Mouse (Mus musculus) lung, postnatal 0 days (tissue): ENCODE measurements at regions not wholly inside any gene's neighbourhood (a gene's known extent, or its start where the extent isn't known, plus 50 kb on each side); places are given as distances from the start of the nearest gene placed in this dataset.
A peak's percentile ranks its signal among the peaks of the same experiment; 100 is the strongest.

Source experiments
- ATAC-seq: fragments of 200-750 bp; cut with Nextera tagmentation; 2 replicates; pipeline ENCODE4 v1.8.0; 2017; ENCODE audit warnings: moderate library complexity
- DNase-seq: peaks from one replicate; pipeline ENCODE4 v3.0.0-alpha.2; 2016; ENCODE audit warnings: low spot score
- H3K27ac ChIP-seq: fragments of 300-500 bp; sonication (generic); 2 replicates; pipeline ENCODE4 v1.5.1; 2014; ENCODE audit warnings: antibody characterized with exemption, mild to moderate bottlenecking, low read length, mixed read lengths
- H3K27me3 ChIP-seq: fragments of 300-500 bp; sonication (generic); replicated peaks from 2 replicates; pipeline ENCODE4 v1.6.1; 2014; ENCODE audit warnings: low read length, mixed read lengths; ENCODE audit not compliant: insufficient read depth
- H3K36me3 ChIP-seq: fragments of 300-500 bp; sonication (generic); 2 replicates; pipeline ENCODE4 v1.6.1; 2014; ENCODE audit warnings: low read length, mixed read lengths; ENCODE audit not compliant: insufficient read depth
- H3K4me1 ChIP-seq: fragments of 300-500 bp; sonication (generic); 2 replicates; pipeline ENCODE4 v1.6.1; 2014; ENCODE audit warnings: antibody characterized with exemption, low read depth, low read length, mixed read lengths; ENCODE audit not compliant: insufficient read depth
- H3K4me2 ChIP-seq: fragments of 300-500 bp; sonication (generic); replicated peaks from 2 replicates; pipeline ENCODE4 v1.6.1; 2014; ENCODE audit warnings: low read depth, mild to moderate bottlenecking, low read length, moderate library complexity, mixed read lengths
- H3K4me3 ChIP-seq: fragments of 300-500 bp; sonication (generic); 2 replicates; pipeline ENCODE4 v1.5.1; 2014; ENCODE audit warnings: low read depth, low read length
- H3K9ac ChIP-seq: fragments of 300-500 bp; sonication (generic); replicated peaks from 2 replicates; pipeline ENCODE4 v1.6.1; 2014; ENCODE audit warnings: low read depth, mild to moderate bottlenecking
- H3K9me3 ChIP-seq: fragments of 300-500 bp; sonication (generic); 2 replicates; pipeline ENCODE4 v1.6.1; 2016; ENCODE audit warnings: low read length, mixed read lengths
- CTCF ChIP-seq: IDR thresholded peaks from 2 replicates; pipeline ENCODE4 v1.5.1; 2016; ENCODE audit warnings: antibody characterized with exemption, mild to moderate bottlenecking
- EP300 ChIP-seq: IDR thresholded peaks from 2 replicates; pipeline ENCODE4 v1.6.1; 2016; ENCODE audit warnings: antibody characterized with exemption, mild to moderate bottlenecking, control low read depth
- WGBS: fragments of 180-500 bp; shearing (Covaris S2); extraction: QIAGEN DNeasy Blood & Tissue Kit; methylation state at CpG from one replicate; pipeline ENCODE4 v1.1.7; 2014; 5-methylcytosine and 5-hydroxymethylcytosine counted together

DNA sequence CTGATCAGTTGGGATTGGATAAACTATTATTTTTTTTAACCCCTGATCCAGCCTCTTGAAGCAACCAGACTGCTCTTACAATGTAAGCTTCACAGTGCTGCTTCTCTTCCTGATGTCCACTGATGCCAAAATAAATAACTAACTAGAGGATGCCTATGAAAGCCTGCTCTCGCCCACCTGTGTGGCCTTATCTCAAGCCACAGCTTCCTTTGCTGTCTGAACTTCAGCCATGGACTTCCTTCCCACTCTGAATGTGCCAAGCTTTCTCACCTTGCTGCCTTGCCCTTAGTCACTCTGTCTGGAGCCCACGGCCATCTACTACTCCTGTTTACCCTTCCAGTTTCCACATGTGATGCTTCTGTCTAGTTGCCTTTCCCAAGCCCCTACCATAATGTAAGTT lies 559.6 kb downstream of the Dhx35 start:
- H3K9ac ChIP-seq, result no peak overlapping the region
- ATAC-seq, result no peak
- no peaks in the 10 kb centered on the region for H3K27me3 ChIP-seq
- H3K4me2 ChIP-seq, result no peak overlapping the region
- no peaks in the 10 kb centered on the region for H3K9me3 ChIP-seq
- no peak overlapping the region for H3K4me3 ChIP-seq
- 0 out of 2 replicates have a peak, but pooled peaks have one; percentile 31 for TF ChIP-seq EP300
- TF ChIP-seq CTCF, result no peak
- DNase-seq, result peak; percentile 5
- H3K27ac ChIP-seq, result no peak overlapping the region
- no peaks in the 10 kb centered on the region for H3K4me1 ChIP-seq
- 30% methylated on average over 2 of the region's 2 CpGs for WGBS
- no peaks in the 10 kb centered on the region for H3K36me3 ChIP-seq

DNA sequence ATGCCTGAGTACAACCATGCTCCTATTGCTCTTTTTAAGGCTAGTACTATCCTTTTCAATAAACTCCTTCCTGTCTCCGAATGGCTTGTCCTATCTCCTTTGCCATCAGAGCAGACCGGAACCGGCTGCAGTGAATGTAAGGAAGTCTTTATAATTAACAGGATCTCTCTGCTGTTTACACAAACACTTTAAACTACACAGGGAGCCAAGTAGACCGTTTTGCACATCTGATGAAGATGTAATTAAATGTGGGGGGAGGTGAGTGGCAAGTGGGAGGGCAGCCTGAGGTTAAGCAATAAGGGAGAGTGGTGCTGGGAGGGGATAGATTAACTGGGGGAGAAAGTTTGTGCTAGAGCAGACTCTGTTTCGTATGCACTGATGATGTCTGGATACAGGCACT lies 561.9 kb downstream of the Dhx35 start:
- Histone ChIP-seq H3K27me3 (no peaks in the 10 kb centered on the region), H3K27ac (no peak overlapping the region), H3K9me3 (no peaks in the 10 kb centered on the region), H3K9ac (no peak overlapping the region), H3K4me1 (no peaks in the 10 kb centered on the region), H3K4me3 (no peak overlapping the region), H3K36me3 (no peaks in the 10 kb centered on the region), H3K4me2 (no peak overlapping the region)
- ATAC-seq, result peak; percentile 70
- peak; percentile 55 for DNase-seq
- 10% methylated on average over 5 of the region's 5 CpGs for WGBS
- TF ChIP-seq CTCF (no peak), EP300 (peak; percentile 96)

- DNase-seq, result no peak
- Histone ChIP-seq H3K4me2 (no peak overlapping the region), H3K27ac (no peak overlapping the region), H3K4me1 (no peaks in the 10 kb centered on the region), H3K9ac (no peak overlapping the region), H3K4me3 (no peak overlapping the region), H3K27me3 (no peaks in the 10 kb centered on the region), H3K9me3 (no peaks in the 10 kb centered on the region), H3K36me3 (no peaks in the 10 kb centered on the region)
- ATAC-seq, result no peak
- TF ChIP-seq CTCF, result no peak
- no peak for TF ChIP-seq EP300
- 68% methylated on average over 3 of the region's 3 CpGs for WGBS
Observed at GRCm38 (mm10) chr2:159361371-159361770, 566.8 kb downstream of the Dhx35 start.

GRCm38 (mm10) chr2:159392865-159393264 lies 598.3 kb downstream of the Dhx35 start:
- ATAC-seq, result peak; percentile 80
- Histone ChIP-seq H3K9ac (no peak overlapping the region), H3K4me2 (no peak overlapping the region), H3K27me3 (no peaks in the 10 kb centered on the region), H3K4me3 (no peak overlapping the region), H3K27ac (no peak overlapping the region), H3K9me3 (no peaks in the 10 kb centered on the region), H3K36me3 (no peaks in the 10 kb centered on the region), H3K4me1 (no peaks in the 10 kb centered on the region)
- peak; percentile 82 for DNase-seq
- WGBS, result 28% methylated on average over 10 of the region's 10 CpGs
- peak; percentile 42 for TF ChIP-seq CTCF
- TF ChIP-seq EP300, result peak; percentile 85

DNA sequence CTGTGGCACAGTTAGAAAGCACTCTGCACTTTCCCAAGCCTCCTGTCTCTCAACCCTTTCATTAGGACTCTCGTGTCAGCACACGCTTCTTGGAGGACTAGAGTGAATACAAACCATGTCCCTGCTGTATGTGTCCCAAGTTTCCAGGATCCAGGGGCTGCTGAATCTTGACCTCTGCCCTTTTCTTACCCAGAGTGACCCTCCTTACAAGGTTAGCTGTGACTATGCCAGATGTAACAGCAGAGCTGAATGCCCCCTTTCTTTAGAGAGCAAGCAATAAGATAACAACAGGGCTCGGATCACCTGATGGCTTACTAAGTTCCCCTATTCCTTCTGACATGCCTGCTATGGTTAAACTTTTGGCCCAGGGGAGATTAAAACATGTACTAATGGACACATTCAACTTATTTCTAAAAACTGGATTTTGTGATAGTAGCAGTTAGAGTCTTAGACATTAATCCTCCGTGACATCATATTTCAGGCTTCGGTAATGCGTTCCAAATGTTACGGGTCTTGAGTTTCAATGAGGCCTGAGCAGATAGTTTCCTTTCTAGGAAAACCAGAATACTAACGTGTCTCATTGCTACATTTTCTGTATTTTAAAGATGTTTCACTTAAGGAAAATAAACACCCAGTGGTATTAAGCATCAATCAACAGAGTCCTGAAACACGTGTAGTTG lies 607.0 kb downstream of the Dhx35 start:
- Histone ChIP-seq H3K9me3 (no peaks in the 10 kb centered on the region), H3K4me1 (no peaks in the 10 kb centered on the region), H3K36me3 (no peaks in the 10 kb centered on the region), H3K27ac (no peak overlapping the region), H3K4me2 (no peak overlapping the region), H3K9ac (no peak overlapping the region), H3K4me3 (no peak overlapping the region), H3K27me3 (no peaks in the 10 kb centered on the region)
- no peak for TF ChIP-seq CTCF
- TF ChIP-seq EP300, result no peak
- DNase-seq, result no peak
- no peak for ATAC-seq
- WGBS, result 75% methylated on average over 9 of the region's 9 CpGs

GRCm38 (mm10) chr2:159404940-159405339 lies 610.3 kb downstream of the Dhx35 start:
- ATAC-seq (no peak), DNase-seq (no peak)
- no peak overlapping the region for H3K27ac ChIP-seq
- H3K9me3 ChIP-seq, result no peaks in the 10 kb centered on the region
- no peak overlapping the region for H3K9ac ChIP-seq
- no peak overlapping the region for H3K4me3 ChIP-seq
- H3K36me3 ChIP-seq, result no peaks in the 10 kb centered on the region
- no peak for TF ChIP-seq EP300
- no peak for TF ChIP-seq CTCF
- no peaks in the 10 kb centered on the region for H3K4me1 ChIP-seq
- no peak overlapping the region for H3K4me2 ChIP-seq
- 58% methylated on average over 1 of the region's 1 CpGs for WGBS
- no peaks in the 10 kb centered on the region for H3K27me3 ChIP-seq

GRCm38 (mm10) chr2:159414599-159414998 lies 620.0 kb downstream of the Dhx35 start:
- DNase-seq (peak; percentile 34), ATAC-seq (peak; percentile 30; the same call in 1 of the 2 replicates)
- Histone ChIP-seq H3K36me3 (no peaks in the 10 kb centered on the region), H3K9ac (no peak overlapping the region), H3K27me3 (no peaks in the 10 kb centered on the region), H3K9me3 (no peaks in the 10 kb centered on the region), H3K4me1 (no peaks in the 10 kb centered on the region; the same call in 1 of the 2 replicates), H3K4me2 (no peak overlapping the region), H3K27ac (no peak overlapping the region), H3K4me3 (no peak overlapping the region)
- WGBS, result 17% methylated on average over 1 of the region's 1 CpGs
- TF ChIP-seq CTCF (0 out of 2 replicates have a peak, but pooled peaks have one; percentile 7), EP300 (no peak)
